Mouse (Mus musculus): ENCODE results near the gene Actr1b.

The Actr1b gene

DNA sequence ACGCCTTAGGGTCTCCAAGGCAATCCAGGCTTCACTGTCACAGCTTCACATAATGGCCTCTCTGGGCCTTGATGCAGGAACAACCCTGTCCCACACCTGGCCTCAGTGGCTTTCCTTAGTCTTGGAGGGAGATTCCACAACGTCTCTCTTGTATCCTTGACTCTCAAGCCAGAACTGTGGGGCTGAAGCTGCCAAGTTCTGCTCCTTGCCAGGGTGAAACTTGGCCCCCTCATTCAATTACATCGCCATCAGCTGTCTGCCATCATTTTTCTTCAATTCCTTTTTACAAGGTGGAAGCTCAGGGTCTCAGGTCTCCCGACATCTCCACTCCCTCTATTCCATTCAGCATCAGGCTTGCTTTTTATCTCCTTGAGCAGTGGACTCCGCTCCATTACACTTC, 59.2 kb downstream of the Actr1b start:
- DNase-seq (ENCODE audit: low spot score in 2 of 2): no peak

All from right cerebral cortex, postnatal 10 days (tissue).